Mouse (Mus musculus) lung, postnatal 36 days (tissue): ENCODE measurements at regions not wholly inside any gene's neighbourhood (a gene's known extent, or its start where the extent isn't known, plus 50 kb on each side); places are given as distances from the start of the nearest gene placed in this dataset.

ENCODE experiments used
- DNase-seq: peaks from one replicate; pipeline ENCODE4 v3.0.0; 2022; ENCODE audit warnings: mixed read lengths

- DNase-seq = peak; percentile 65
These were observed 50.6 kb upstream of the Larp1 start for GRCm38 (mm10) chr11:57958233-57958632.

GRCm38 (mm10) chr11:57956909-57957308 is 52.0 kb upstream of the Larp1 start:
- DNase-seq = no peak

- DNase-seq = no peak
These were observed 52.8 kb upstream of the Larp1 start for GRCm38 (mm10) chr11:57956076-57956475.

DNA sequence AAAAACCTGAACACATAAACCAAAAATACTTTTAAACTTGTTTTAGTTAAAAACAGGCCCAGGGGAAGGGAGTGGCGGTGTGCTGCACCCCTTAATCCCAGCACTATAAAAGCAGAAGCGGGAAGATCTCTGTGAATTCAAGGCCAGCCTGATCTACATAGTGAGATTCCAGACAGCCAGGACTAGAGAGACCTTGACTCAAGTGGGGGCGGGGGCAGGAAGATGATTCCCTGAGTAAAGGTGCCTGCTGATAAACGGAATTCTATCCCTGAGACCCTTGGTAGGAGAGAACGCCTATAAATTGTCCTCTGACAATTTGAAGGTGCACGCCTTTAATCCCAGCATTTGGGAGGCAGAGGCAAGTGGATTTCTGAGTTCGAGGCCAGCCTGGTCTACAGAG is 53.4 kb upstream of the Larp1 start:
- no peak for DNase-seq

DNA sequence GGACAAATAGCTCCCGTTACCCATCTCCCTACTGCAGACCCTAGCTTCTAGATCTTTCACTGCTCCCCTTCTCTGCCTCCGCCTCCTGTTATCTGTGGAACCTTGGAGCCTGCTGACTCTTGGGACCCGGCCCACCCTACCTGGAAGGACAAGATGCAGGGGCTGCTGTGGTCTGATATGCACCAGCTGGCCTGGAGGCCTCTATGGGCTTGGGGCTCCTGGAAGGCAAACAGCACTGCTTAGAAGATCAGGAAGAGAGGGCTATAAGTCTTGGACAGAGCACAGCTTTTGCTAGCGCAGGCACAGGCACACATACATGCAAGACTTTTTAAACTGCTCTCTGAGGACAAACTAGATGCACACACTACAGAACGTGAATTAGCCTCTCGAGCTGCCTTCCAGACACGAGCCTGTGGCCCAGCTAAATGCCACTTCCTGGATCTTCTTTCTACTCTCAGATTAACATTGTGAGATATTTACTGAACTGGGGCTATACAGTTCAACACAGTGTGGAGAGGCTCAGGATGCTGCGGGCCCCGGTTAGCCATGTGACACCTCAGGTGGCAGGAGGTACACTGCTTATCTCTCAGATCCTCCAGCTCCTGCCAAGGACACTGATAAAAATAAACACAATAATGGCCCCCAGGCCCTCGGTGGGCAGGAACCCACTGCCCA is 54.2 kb upstream of the Larp1 start:
- no peak for DNase-seq

GRCm38 (mm10) chr11:57953694-57954093 is 55.2 kb upstream of the Larp1 start:
- DNase-seq = no peak

GRCm38 (mm10) chr11:57952619-57953018 is 56.2 kb upstream of the Larp1 start:
- no peak for DNase-seq

- DNase-seq = no peak
These were observed 57.1 kb upstream of the Larp1 start for GRCm38 (mm10) chr11:57951541-57952326.

DNA sequence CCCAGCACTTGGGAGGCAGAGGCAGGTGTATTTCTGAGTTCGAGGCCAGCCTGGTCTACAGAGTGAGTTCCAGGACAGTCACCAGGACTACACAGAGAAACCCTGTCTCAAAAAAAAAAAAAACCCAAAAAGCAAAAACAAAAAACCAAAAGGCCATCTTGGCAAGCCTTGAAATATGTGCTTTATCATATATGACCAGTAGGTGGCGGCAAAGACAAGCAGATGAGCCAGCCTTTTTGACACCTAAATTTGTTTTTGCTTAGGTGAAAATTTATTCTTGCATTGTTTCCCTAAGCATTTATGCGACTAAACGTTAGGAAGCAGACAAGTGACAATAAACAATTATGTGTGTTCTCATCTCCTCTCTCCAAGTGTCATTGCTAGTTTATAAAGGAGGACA is 57.9 kb upstream of the Larp1 start:
- peak; percentile 72 for DNase-seq

GRCm38 (mm10) chr11:57949067-57949466 is 59.8 kb upstream of the Larp1 start:
- no peak for DNase-seq

DNA sequence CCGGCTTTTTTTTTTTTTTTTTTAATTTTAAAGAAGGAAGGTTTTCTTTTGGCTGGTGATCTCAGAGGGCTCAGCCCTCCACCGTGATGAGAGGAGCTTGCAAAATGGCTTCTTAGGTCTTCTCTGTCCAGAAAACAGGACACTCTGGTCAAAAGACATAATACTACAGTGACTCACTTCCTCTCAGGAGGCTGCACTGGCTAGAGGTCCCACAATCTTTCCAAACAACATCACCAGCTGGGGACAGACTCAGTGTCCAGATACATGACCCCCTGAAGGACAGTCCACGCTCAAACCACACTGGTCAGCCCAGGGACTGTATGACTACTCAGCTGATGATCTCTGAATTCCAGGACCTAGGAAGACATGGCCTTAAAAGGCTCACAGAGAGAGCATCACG is 61.5 kb upstream of the Larp1 start:
- no peak for DNase-seq

- DNase-seq = peak; percentile 88
These were observed 74.4 kb upstream of the Larp1 start for GRCm38 (mm10) chr11:57934391-57934850.

GRCm38 (mm10) chr11:57933065-57933464 is 75.8 kb upstream of the Larp1 start:
- no peak for DNase-seq

GRCm38 (mm10) chr11:57929506-57929905 is 79.4 kb upstream of the Larp1 start:
- DNase-seq = no peak

DNA sequence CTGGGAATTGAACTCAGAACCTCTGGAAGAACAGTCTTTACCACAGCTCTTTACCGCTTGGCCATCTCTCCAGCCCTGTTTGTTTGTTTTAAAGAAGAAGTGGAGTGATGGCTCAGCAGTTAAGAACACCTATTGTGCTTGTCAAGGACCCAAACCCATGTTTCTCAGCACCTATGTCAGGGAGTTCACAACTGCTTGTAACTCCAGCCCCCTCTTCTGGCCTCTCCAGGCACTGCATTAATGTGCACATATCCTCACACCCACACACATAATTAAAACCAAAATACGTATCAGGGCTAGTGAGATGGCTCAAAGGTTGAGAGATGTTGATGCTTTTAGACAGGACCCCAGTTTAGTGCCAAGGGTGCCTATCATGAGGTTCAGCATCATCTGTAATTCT is 87.6 kb upstream of the Hand1 start:
- DNase-seq = peak; percentile 15

DNA sequence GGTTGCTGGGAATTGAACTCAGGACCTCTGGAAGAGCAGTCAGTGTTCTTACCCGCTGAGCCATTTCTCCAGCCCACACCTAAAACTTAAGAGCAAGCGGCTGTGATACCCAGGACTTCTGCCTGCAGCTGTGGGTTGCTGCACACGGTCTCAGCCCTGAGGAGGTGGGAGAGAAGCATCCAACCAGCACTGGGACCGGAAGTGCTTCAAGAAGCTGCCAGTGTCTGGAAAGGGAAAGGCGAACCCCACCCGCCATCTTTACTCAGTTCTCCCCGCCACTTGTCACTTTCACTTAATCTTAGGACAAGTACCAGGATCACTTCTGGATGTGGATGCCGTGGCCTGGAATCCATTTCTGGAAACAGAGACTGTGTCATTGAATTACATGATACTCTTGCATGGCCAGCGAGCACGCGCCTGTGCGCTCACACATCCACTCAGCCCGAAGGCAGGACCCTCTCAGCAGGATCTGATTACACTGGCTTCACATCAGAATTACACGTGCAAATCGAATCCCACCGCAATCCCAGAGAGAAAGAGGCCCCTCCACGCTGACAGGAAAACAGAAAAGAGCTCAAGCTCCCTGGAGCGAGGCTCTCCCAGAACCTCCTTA is 85.9 kb upstream of the Hand1 start:
- no peak for DNase-seq

DNA sequence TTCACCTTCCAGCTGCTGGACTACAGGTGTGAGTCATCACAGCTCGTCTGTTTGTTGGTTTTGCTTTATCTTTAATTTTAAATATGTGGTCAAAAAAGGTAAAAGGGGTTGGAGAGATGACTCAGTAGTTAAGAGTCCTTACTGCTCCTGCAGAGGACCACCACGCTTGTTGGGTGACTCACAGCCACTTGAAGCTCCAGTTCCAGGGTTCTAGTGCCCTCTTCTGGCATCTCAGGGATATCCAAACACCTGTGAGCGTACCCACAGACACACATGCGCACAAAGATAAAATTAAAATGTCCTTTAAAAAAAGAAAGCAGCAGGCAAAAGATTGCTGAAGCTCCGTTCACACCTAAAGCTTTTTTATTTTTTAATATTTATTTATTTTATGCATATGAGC is 85.4 kb upstream of the Hand1 start:
- DNase-seq = peak; percentile 23

DNA sequence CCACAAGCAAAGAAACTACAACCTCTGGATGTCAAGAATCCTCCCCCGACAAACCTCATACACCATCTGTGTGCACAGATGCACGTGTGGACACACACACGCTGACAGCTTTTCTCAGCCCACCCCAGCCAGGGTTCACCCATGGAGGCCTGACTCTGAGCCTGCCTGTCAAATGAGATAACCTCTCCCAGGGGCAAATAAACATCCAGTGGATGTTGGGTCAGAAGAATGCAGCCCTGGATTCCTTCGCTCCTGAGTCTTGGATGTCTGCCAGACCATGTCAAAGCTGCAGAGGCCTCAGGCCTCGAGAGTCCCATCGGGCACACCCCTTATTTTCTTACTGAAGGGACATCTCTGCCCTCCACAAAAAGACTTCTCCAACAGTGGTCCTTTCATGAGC is 83.4 kb upstream of the Hand1 start:
- DNase-seq = peak; percentile 25

GRCm38 (mm10) chr11:57913801-57914560 is 81.4 kb upstream of the Hand1 start:
- no peak for DNase-seq

DNA sequence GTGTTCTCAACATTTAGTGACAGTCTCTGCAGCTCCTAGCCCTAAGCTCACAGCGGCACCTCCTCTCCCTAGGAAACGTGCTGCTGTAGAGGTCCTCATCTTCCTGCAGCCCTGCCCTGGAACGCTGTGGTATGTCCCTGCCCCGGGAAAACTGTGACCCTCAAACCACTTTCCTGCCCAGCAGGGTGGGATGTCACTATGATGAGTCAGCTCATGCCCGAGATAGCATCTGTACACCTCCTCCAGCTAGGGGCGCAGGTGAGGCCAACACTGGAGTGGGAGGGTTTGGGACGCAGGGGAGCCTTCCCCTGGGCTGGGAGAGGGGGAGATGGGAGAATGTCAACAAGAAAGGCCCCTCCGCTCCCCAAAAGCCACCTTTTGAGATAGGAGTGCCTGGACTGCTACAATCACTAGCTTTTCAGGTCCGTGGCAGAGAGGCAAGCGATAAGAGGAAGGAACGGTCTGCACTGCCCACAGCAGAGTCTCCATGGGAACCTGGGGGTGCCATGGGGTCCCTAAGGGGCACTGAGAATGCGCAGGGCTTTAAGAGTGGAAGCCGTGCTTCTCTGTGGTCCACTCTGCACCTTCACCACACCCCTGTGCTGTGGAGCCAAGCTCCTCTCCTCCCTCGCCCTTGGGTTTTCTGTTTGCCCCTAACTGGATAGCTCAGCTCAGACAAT is 80.5 kb upstream of the Hand1 start:
- DNase-seq = no peak

DNA sequence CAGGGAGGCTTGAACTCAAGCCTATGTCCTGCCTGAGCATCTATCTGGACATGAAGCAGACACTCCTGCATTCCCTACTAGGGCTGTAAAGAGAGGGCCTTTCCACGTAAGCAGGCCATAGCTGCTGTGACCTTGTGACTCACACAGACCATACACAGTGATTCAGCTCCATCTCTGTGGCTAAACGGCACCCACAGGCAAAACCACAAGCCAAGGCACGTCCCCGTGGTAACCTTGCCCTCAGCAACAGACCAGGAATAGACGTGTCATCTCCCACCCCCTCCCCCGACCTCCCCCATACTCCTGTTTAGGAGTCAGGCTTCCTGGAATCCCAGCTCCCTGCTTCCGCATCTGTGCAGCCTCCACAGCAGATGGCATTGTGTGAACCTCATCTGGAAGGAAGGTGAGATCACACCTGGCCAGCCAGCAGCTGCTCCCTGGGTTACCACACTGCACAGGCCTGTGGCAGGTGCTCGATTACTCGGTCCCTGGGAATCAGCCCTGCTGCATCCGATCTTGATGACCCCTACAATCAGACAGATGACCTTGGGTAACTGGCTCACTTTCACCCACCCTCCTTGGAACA is 79.2 kb upstream of the Hand1 start:
- no peak for DNase-seq

- DNase-seq = no peak
These were observed 71.6 kb upstream of the Hand1 start for GRCm38 (mm10) chr11:57904216-57904615.
